Mouse (Mus musculus): ENCODE data around the gene Gm17660.

DNA sequence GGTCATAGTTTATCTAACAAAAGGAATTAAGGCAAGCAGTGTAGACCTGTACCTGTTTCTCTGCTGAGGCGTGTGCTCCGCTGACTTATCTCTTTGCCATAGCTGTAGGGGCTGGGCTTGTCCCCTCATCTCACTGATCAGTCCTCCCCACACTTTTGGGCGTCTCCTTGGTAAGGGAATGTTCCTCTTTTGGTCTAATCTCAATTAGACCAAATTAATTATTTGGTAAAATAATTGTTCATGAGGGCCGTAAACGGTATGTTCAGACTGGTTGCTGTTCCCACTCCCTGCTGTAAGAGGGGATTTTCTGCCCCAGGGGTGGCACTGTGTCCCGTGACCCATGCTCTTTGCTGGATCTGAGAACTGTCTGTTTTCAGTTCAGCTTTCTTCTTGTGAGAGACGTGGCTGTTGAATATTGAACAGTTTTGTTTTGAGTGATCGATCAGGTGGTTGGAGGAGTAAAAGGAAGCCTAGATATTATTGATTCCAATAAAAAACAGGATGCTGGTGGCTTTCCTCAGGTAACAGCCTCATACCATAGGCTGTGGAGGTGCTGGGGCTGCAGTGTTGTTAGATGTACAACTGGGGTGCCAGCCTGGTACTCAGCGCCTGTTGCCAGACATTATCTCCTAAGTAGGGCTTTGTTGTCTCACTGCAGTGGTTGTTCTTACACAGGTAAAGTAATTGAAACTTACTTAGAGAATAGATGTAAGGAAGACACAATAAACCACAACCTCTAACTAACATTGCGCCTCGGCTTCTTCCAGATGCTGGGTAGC, 14.4 kb downstream of the Gm17660 start:
- no peak for TF ChIP-seq CTCF (IDR thresholded peaks at IDR 0.05)
- no peak for TF ChIP-seq EP300 (IDR thresholded peaks at IDR 0.05; ENCODE audit: insufficient read depth, low read depth, low read length)
- TF ChIP-seq POLR2A (IDR thresholded peaks at IDR 0.05; ENCODE audit: insufficient read depth, low read depth, low read length), result no peak
